Mouse (Mus musculus): ENCODE measurements around the gene Ece1.

Gene Ece1

GRCm38 (mm10) chr4:137862019-137862418 is at the start of gene Ece1:
TSS of gene Ece1 (plus strand) at chr4:137862237.
- Histone ChIP-seq H3K27me3 (ENCODE audit: insufficient read depth, low read length) (peaks cover 67% of the 10 kb centered on the region), H3K9me3 (ENCODE audit: low read length) (no peaks in the 10 kb centered on the region), H3K36me3 (ENCODE audit: insufficient read depth, low read length) (no peaks in the 10 kb centered on the region), H3K4me1 (replicated peaks; ENCODE audit: low read depth, low read length) (peaks cover 55% of the 10 kb centered on the region), H3K4me3 (replicated peaks; ENCODE audit: low read length) (peak within 1 kb of the TSS; percentile 86)
- no peak for TF ChIP-seq POU5F1 (IDR thresholded peaks at IDR 0.05; ENCODE audit: borderline replicate concordance, low read length)
- TF ChIP-seq NANOG (IDR thresholded peaks at IDR 0.05; ENCODE audit: borderline replicate concordance, low read length): no peak
- TF ChIP-seq CTCF (conservative IDR thresholded peaks at IDR 0.05; ENCODE audit: low read length): no peak

DNA sequence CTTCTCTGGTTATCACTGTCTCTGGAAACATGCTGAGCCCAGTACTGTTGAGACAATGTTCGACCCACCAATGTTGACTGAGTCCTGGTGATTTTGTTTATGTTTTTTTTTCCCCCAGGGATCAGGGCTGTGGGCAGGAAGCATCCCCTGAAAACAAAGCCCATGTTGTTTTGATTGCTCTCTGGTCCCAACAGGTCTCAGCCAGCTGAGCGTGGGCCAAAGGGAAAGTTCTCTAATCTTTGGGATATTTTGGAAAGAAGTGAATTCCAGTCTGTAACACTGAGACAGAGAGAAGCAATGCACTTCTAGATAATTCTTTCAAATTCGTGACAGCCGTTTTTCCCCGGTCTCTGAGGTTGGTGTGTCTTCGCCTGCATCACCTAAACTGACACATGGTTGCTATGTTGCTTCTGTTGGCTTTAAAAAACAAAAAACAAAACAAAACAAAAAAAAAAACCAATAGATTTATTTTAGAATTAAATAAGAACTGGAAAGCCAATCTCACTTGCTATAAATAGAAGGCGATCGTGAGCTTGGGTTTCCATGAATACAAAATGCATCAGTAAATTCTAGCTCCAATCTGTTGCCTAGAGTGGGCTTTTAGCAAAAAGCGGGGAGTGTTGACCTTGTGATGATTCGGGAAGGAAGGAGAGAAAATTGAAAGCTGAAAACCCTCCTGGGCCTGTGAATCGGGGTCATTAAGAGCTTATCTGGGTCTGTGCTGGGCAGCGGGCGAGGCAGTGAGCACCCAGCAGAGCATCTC is 48.9 kb upstream of the Ece1 start:
- Histone ChIP-seq H3K4me3 (replicated peaks; ENCODE audit: low read length) (no peak overlapping the region), H3K36me3 (ENCODE audit: insufficient read depth, low read length) (no peaks in the 10 kb centered on the region), H3K27me3 (ENCODE audit: insufficient read depth, low read length) (peaks cover 3% of the 10 kb centered on the region), H3K9me3 (ENCODE audit: low read length) (no peaks in the 10 kb centered on the region), H3K4me1 (replicated peaks; ENCODE audit: low read depth, low read length) (peaks cover 23% of the 10 kb centered on the region)
- TF ChIP-seq POU5F1 (IDR thresholded peaks at IDR 0.05; ENCODE audit: borderline replicate concordance, low read length) (no peak), NANOG (IDR thresholded peaks at IDR 0.05; ENCODE audit: borderline replicate concordance, low read length) (no peak), CTCF (conservative IDR thresholded peaks at IDR 0.05; ENCODE audit: low read length) (no peak)

GRCm38 (mm10) chr4:137814140-137814539 is 47.9 kb upstream of the Ece1 start:
- Histone ChIP-seq H3K4me1 (replicated peaks; ENCODE audit: low read depth, low read length) (peaks cover 23% of the 10 kb centered on the region), H3K27me3 (ENCODE audit: insufficient read depth, low read length) (peaks cover 2% of the 10 kb centered on the region), H3K36me3 (ENCODE audit: insufficient read depth, low read length) (no peaks in the 10 kb centered on the region), H3K9me3 (ENCODE audit: low read length) (no peaks in the 10 kb centered on the region), H3K4me3 (replicated peaks; ENCODE audit: low read length) (no peak overlapping the region)
- no peak for TF ChIP-seq NANOG (IDR thresholded peaks at IDR 0.05; ENCODE audit: borderline replicate concordance, low read length)
- TF ChIP-seq CTCF (conservative IDR thresholded peaks at IDR 0.05; ENCODE audit: low read length): no peak
- no peak for TF ChIP-seq POU5F1 (IDR thresholded peaks at IDR 0.05; ENCODE audit: borderline replicate concordance, low read length)

- TF ChIP-seq NANOG (IDR thresholded peaks at IDR 0.05; ENCODE audit: borderline replicate concordance, low read length) (no peak), POU5F1 (IDR thresholded peaks at IDR 0.05; ENCODE audit: borderline replicate concordance, low read length) (no peak), CTCF (conservative IDR thresholded peaks at IDR 0.05; ENCODE audit: low read length) (no peak)
- Histone ChIP-seq H3K27me3 (ENCODE audit: insufficient read depth, low read length) (no peaks in the 10 kb centered on the region; the same call in 1 of the 2 replicates), H3K9me3 (ENCODE audit: low read length) (no peaks in the 10 kb centered on the region), H3K4me1 (replicated peaks; ENCODE audit: low read depth, low read length) (peaks cover 26% of the 10 kb centered on the region), H3K4me3 (replicated peaks; ENCODE audit: low read length) (no peak overlapping the region), H3K36me3 (ENCODE audit: insufficient read depth, low read length) (no peaks in the 10 kb centered on the region)
These were observed 46.6 kb upstream of the Ece1 start for GRCm38 (mm10) chr4:137815473-137815872.

DNA sequence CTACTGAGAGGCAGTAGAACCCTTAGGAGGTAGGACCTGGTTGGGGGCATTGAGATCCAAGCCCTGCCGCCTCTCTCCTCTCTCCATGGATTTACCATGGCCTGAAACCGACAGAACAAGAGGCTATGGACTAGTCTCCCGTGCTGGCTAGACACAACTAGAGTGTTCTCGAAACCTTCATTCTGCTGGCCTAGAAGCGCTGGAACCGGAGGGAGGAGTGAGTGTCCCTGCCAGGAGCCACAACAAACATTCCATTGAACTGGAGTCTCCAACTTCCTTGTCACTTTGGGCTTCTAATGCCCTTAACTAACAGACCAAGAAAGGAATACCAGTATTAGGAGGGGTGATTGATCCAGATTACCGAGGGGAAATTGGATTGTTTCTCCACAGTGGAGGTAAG is 45.8 kb upstream of the Ece1 start:
- TF ChIP-seq CTCF (conservative IDR thresholded peaks at IDR 0.05; ENCODE audit: low read length): no peak
- no peak for TF ChIP-seq POU5F1 (IDR thresholded peaks at IDR 0.05; ENCODE audit: borderline replicate concordance, low read length)
- no peak for TF ChIP-seq NANOG (IDR thresholded peaks at IDR 0.05; ENCODE audit: borderline replicate concordance, low read length)

DNA sequence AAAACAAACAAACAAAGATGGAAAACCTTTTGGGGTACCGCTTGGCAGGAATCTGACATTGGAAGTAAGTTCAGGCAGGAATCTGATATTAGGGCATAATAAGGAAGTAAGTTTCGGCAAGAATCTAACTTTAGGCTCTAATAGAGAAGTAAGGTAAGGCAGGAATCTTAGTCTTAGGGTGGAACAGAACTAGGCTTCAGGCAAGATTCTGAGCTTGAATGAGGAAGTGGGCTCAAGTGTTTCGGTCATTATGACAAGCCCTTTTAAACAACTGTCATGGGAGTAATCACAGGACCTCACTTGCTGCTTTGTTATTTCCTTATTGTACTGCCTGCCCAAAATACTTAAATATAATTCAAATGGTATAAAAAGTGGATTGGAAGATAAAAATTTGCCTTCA is 43.7 kb upstream of the Ece1 start:
- no peak for TF ChIP-seq NANOG (IDR thresholded peaks at IDR 0.05; ENCODE audit: borderline replicate concordance, low read length)
- no peaks in the 10 kb centered on the region for H3K27me3 ChIP-seq (ENCODE audit: insufficient read depth, low read length)
- H3K4me1 ChIP-seq (replicated peaks; ENCODE audit: low read depth, low read length): peaks cover 31% of the 10 kb centered on the region
- no peaks in the 10 kb centered on the region for H3K36me3 ChIP-seq (ENCODE audit: insufficient read depth, low read length)
- no peak overlapping the region for H3K4me3 ChIP-seq (replicated peaks; ENCODE audit: low read length)
- no peaks in the 10 kb centered on the region for H3K9me3 ChIP-seq (ENCODE audit: low read length)

More for the DNA sequence above, 45.8 kb upstream of the Ece1 start:
- no peak overlapping the region for H3K4me3 ChIP-seq (replicated peaks; ENCODE audit: low read length)
- no peaks in the 10 kb centered on the region for H3K9me3 ChIP-seq (ENCODE audit: low read length)
- no peaks in the 10 kb centered on the region; the same call in 1 of the 2 replicates for H3K27me3 ChIP-seq (ENCODE audit: insufficient read depth, low read length)
- peaks cover 32% of the 10 kb centered on the region for H3K4me1 ChIP-seq (replicated peaks; ENCODE audit: low read depth, low read length)
- H3K36me3 ChIP-seq (ENCODE audit: insufficient read depth, low read length): no peaks in the 10 kb centered on the region

DNA sequence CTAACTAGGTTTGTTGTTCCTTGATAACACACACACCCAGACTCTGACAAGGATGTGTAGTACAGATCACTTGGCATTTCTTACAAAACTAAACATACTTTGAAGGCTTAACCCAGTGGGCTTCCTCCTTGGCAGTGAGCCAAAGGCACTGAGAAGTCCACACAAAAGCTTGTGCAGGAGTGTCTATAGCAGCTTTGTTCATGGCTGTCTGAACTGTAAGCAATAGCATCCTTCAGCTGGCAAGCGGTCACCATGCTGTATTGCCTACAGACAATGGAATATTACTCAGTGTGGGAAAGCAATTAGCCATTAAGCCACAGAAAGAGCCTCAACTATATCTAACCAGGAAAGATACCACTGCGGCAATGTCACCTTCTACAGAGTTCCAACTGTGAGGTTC is 42.5 kb upstream of the Ece1 start:
- H3K27me3 ChIP-seq (ENCODE audit: insufficient read depth, low read length): no peaks in the 10 kb centered on the region
- H3K4me1 ChIP-seq (replicated peaks; ENCODE audit: low read depth, low read length): peaks cover 21% of the 10 kb centered on the region
- H3K36me3 ChIP-seq (ENCODE audit: insufficient read depth, low read length): no peaks in the 10 kb centered on the region
- H3K4me3 ChIP-seq (replicated peaks; ENCODE audit: low read length): no peak overlapping the region
- no peaks in the 10 kb centered on the region for H3K9me3 ChIP-seq (ENCODE audit: low read length)
- no peak for TF ChIP-seq POU5F1 (IDR thresholded peaks at IDR 0.05; ENCODE audit: borderline replicate concordance, low read length)
- no peak for TF ChIP-seq NANOG (IDR thresholded peaks at IDR 0.05; ENCODE audit: borderline replicate concordance, low read length)
- no peak for TF ChIP-seq CTCF (conservative IDR thresholded peaks at IDR 0.05; ENCODE audit: low read length)

GRCm38 (mm10) chr4:137820721-137821120 is 41.3 kb upstream of the Ece1 start:
- Histone ChIP-seq H3K36me3 (ENCODE audit: insufficient read depth, low read length) (no peaks in the 10 kb centered on the region), H3K4me1 (replicated peaks; ENCODE audit: low read depth, low read length) (peaks cover 13% of the 10 kb centered on the region; the same call in 1 of the 2 replicates), H3K4me3 (replicated peaks; ENCODE audit: low read length) (no peak overlapping the region), H3K9me3 (ENCODE audit: low read length) (no peaks in the 10 kb centered on the region), H3K27me3 (ENCODE audit: insufficient read depth, low read length) (no peaks in the 10 kb centered on the region)
- TF ChIP-seq NANOG (IDR thresholded peaks at IDR 0.05; ENCODE audit: borderline replicate concordance, low read length) (no peak), POU5F1 (IDR thresholded peaks at IDR 0.05; ENCODE audit: borderline replicate concordance, low read length) (no peak)

GRCm38 (mm10) chr4:137822537-137822936 is 39.5 kb upstream of the Ece1 start:
- no peak overlapping the region for H3K4me3 ChIP-seq (replicated peaks; ENCODE audit: low read length)
- H3K9me3 ChIP-seq (ENCODE audit: low read length): no peaks in the 10 kb centered on the region
- no peaks in the 10 kb centered on the region for H3K27me3 ChIP-seq (ENCODE audit: insufficient read depth, low read length)
- peaks cover 9% of the 10 kb centered on the region; the same call in 1 of the 2 replicates for H3K4me1 ChIP-seq (replicated peaks; ENCODE audit: low read depth, low read length)
- TF ChIP-seq CTCF (conservative IDR thresholded peaks at IDR 0.05; ENCODE audit: low read length): no peak
- TF ChIP-seq NANOG (IDR thresholded peaks at IDR 0.05; ENCODE audit: borderline replicate concordance, low read length): no peak
- no peak for TF ChIP-seq POU5F1 (IDR thresholded peaks at IDR 0.05; ENCODE audit: borderline replicate concordance, low read length)
- H3K36me3 ChIP-seq (ENCODE audit: insufficient read depth, low read length): no peaks in the 10 kb centered on the region
